Mouse (Mus musculus): ENCODE results near the gene Gm49318. TPM values are rescaled to one million over a fixed set of nuclear protein-coding genes. Genes with fewer than 3 reads are reported as not detected.

Gene Gm49318
- total RNA-seq (2021): 1 to 10 TPM; 2.1 to 2.3 TPM
- long read RNA-seq, experiment 1, partial matches to known transcripts: 0 of 1 reads
- long read RNA-seq, experiment 1, other reads (novel, unspliced or antisense): 1 of 1 reads
- long read RNA-seq, experiment 2, partial matches to known transcripts: 0 of 2 reads
- long read RNA-seq, experiment 2, other reads (novel, unspliced or antisense): 2 of 2 reads

GRCm38 (mm10) chr9:22070791-22071573, at the start of gene Gm49318, which contains the start of gene Zfp653:
Gene Gm49318, minus strand, starts transcription at chr9:22071259.
Gene Zfp653, minus strand, starts transcription at chr9:22071376.
- peak; percentile 96 to 97 for DNase-seq (ENCODE audit: extremely low spot score in 1 of 2, low spot score in 2 of 2)
- Histone ChIP-seq H3K27ac (peak within 1 kb of the TSS; percentile 99), H3K4me3 (peak within 1 kb of the TSS; percentile 86)
- TF ChIP-seq CTCF (IDR thresholded peaks at IDR 0.05): no peak; the same call in 1 of the 2 replicates
- intact Hi-C loops (cut with DNase I): loop anchor here (2.0 kb wide), 1 partner anchor 46 kb away; the partner anchor contains the start of gene Elof1

GRCm38 (mm10) chr9:22119543-22119942, 48.5 kb upstream of the Gm49318 start:
- Histone ChIP-seq H3K27ac (peak overlapping the region; percentile 71), H3K4me3 (no peak overlapping the region)
- intact Hi-C loops (cut with DNase I): no loop called here
- no peak for TF ChIP-seq CTCF (IDR thresholded peaks at IDR 0.05)
- DNase-seq (ENCODE audit: extremely low spot score in 1 of 2, low spot score in 2 of 2): peak in 1 of 2 experiments; percentile 25

- peak; percentile 45 for TF ChIP-seq CTCF (IDR thresholded peaks at IDR 0.05)
- DNase-seq (ENCODE audit: extremely low spot score in 1 of 2, low spot score in 2 of 2): peak; percentile 25 to 46
- Histone ChIP-seq H3K4me3 (peak overlapping the region; percentile 66), H3K27ac (peak overlapping the region; percentile 88; the same call in 1 of the 2 replicates)
- intact Hi-C loops (cut with DNase I): loop anchor here (1.0 to 2.0 kb wide), 3 partner anchors 25 to 47 kb away; partner anchors contain the start of genes Ecsit, Gm49318 and Zfp653
These were observed 46.8 kb upstream of the Gm49318 start for GRCm38 (mm10) chr9:22117754-22118456.

DNA sequence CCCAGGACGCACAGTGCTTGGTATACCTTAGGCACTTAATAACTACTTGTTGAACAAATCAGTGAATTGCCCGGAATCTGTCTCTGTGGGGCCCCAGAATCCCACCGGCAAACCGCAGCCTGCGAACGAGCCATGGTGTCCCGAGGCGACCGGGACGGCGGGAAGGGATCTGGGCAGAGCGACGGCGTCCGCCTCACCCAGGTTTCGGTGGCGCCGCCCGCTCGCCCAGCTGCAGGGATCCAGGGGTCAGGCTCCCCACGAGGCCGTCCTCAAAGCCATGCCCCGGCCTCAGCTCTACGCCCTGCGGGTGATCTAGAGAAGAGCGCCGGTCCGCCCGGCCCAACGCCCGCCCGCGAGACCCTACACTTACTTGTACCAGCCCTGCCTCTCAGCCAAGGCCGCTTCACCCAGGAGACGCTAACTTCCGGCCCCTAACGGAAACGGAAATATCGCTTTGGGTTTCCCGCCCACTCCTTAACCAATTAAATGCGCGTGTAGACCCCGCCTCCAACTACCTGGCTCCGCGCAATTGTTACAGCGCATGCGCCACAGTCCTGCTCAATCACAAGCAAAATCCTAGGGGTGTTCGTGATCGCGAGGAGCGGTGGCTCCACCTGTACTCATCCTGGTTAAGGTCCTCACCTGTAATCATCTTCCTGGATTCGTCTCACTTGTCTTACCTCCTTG, 45.8 kb upstream of the Gm49318 start, which contains the start of gene Elof1:
Gene Elof1 (minus strand): TSS at position 433 of the 687 bp plus-strand sequence.
- no peak; the same call in 1 of the 2 replicates for TF ChIP-seq CTCF (IDR thresholded peaks at IDR 0.05)
- Histone ChIP-seq H3K27ac (peak within 1 kb of the TSS; percentile 88), H3K4me3 (peak within 1 kb of the TSS; percentile 66)
- peak; percentile 91 to 93 for DNase-seq (ENCODE audit: extremely low spot score in 1 of 2, low spot score in 2 of 2)
- intact Hi-C loops (cut with DNase I): loop anchor here (1.0 to 2.0 kb wide), 2 partner anchors 32 to 46 kb away; partner anchors contain the start of genes Ecsit, Gm49318 and Zfp653

GRCm38 (mm10) chr9:22116086-22116485, 45.0 kb upstream of the Gm49318 start:
- TF ChIP-seq CTCF (IDR thresholded peaks at IDR 0.05): no peak
- H3K4me3 ChIP-seq: peak overlapping the region; percentile 66
- no peak overlapping the region for H3K27ac ChIP-seq
- intact Hi-C loops (cut with DNase I): loop anchor here (2.0 kb wide), 1 partner anchor 45 kb away; the partner anchor contains the start of genes Gm49318 and Zfp653
- no peak for DNase-seq (ENCODE audit: extremely low spot score in 1 of 2, low spot score in 2 of 2)

DNA sequence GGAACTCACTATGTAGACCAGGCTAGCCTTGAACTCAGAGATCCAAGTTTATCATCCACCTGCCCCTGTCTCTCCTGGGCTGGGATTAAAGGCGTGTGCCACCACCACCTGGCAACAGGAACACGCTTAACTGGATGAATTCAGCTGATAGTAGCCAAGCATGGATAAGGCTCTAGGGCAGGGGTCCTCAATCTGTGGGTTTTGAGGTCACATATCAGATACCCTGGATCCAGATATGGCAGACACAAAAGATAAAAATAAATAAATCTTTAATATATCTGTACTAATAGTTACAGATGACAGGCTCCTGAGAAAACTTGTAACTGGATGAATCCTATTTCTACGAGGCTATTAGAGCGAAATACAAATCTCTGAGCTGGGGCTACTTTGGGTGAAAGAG, 44.6 kb upstream of the Gm49318 start:
- Histone ChIP-seq H3K4me3 (peak overlapping the region; percentile 66), H3K27ac (no peak overlapping the region)
- intact Hi-C loops (cut with DNase I): loop anchor here (2.0 kb wide), 1 partner anchor 45 kb away; the partner anchor contains the start of genes Gm49318 and Zfp653
- no peak for TF ChIP-seq CTCF (IDR thresholded peaks at IDR 0.05)
- no peak for DNase-seq (ENCODE audit: extremely low spot score in 1 of 2, low spot score in 2 of 2)

GRCm38 (mm10) chr9:22108194-22108593, 37.1 kb upstream of the Gm49318 start:
- no peak overlapping the region for H3K27ac ChIP-seq
- TF ChIP-seq CTCF (IDR thresholded peaks at IDR 0.05): no peak
- H3K4me3 ChIP-seq: no peak overlapping the region
- no peak for DNase-seq (ENCODE audit: extremely low spot score in 1 of 2, low spot score in 2 of 2)
- intact Hi-C loops (cut with DNase I): no loop called here

- no peak for DNase-seq (ENCODE audit: extremely low spot score in 1 of 2, low spot score in 2 of 2)
- no peak for TF ChIP-seq CTCF (IDR thresholded peaks at IDR 0.05)
- intact Hi-C loops (cut with DNase I): no loop called here
These were observed 28.9 kb upstream of the Gm49318 start for GRCm38 (mm10) chr9:22099922-22100321.

DNA sequence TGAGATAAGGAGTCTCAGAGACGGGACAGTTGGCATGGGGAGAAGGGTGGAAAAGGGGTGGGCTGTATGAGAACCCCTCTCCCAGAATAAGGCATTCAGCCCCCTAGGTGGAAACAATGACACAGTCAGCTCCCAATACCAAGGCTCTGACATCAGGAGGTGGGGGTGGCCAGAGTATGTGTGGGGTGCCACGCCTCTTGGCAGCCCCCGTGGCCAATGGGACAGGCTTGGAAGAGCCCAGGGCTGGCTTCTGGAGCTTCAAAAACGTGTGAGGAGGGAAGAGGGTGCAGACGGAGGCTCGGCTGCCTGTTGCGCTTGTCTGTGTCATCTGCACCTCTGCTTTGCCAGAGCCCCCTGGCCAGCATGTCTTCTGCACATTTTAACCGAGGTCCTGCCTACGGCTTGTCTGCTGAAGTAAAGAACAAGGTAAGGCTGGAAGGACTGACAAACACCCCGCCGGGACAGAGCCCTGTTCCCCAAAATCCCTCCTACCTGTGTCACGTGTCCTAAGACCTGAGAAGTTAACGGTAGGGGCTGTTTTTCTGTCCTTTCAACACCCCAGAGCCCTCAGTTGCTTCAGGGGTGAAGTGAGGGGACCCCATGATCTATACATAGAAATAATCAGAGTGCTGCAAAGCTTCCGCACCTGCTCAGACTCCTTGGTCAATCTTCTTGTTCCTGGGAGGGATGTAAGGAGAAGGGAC, 28.1 kb upstream of the Gm49318 start, which contains the start of gene Cnn1:
Gene Cnn1 (plus strand): TSS at position 224 of the 704 bp plus-strand sequence.
- DNase-seq (ENCODE audit: extremely low spot score in 1 of 2, low spot score in 2 of 2): no peak
- intact Hi-C loops (cut with DNase I): no loop called here

More at GRCm38 (mm10) chr9:22099922-22100321, 28.9 kb upstream of the Gm49318 start:
- no peak overlapping the region for H3K4me3 ChIP-seq
- H3K27ac ChIP-seq: no peak overlapping the region

DNA sequence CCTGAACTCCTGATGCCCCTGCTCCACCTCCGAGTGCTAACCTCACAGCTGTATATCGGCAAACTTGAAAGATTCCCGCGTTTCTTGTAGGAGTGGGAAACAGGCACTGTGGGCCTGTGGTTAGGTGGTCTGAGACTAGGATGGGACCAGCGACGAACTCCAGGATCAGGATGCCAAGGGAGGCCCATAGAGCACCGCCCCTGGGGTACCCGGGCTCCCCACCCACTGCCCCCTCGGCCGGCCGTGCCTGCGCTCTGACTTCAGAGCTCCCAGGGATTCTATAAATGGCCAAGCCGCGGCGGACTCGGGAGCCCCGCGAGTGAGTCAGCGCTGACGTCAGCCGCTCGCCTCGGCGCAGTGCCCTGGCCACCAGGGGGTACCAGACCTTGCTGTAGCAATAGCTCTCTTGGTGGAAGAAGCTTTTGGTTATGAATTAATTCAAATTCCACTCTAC, 24.8 kb upstream of the Gm49318 start:
- no peak overlapping the region for H3K27ac ChIP-seq
- intact Hi-C loops (cut with DNase I): no loop called here
- TF ChIP-seq CTCF (IDR thresholded peaks at IDR 0.05): peak; percentile 80
- peak; percentile 68 to 77 for DNase-seq (ENCODE audit: extremely low spot score in 1 of 2, low spot score in 2 of 2)
- peak overlapping the region; percentile 39 for H3K4me3 ChIP-seq

More for the DNA sequence above, 28.1 kb upstream of the Gm49318 start, which contains the start of gene Cnn1:
- TF ChIP-seq CTCF (IDR thresholded peaks at IDR 0.05): no peak
- Histone ChIP-seq H3K27ac (no peak within 1 kb of the TSS), H3K4me3 (no peak within 1 kb of the TSS)
